Mouse (Mus musculus): ENCODE measurements at regions not wholly inside any gene's neighbourhood (a gene's known extent, or its start where the extent isn't known, plus 50 kb on each side); places are given as distances from the start of the nearest gene placed in this dataset.

DNA sequence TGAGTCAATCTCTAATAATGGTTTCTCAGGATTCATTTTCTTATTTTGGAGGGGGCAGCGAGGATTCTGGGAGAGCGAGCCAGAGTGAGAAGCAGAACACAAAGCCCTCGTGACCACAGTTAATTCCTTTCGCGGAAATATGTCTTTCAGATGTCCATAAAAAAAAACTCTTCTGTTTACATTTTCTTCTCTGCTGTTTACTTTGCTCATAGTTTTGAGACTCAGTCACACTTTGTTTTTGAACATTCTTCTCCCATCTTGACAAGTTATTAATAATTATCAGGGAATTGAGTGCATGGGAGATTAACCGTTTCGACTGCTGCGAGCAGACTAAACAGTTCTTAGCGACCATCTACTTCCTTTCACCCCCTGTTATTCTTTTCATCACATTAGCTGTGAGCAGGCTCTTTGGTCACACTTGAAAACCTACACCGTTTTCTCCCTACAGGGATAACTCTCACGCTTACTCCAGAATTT, 166.2 kb upstream of the Pbx1 start:
- TF ChIP-seq CTCF (IDR thresholded peaks at IDR 0.05 in 2 of 3, conservative IDR thresholded peaks at IDR 0.05 in 1 of 3; ENCODE audit: control insufficient read depth in 1 of 3, insufficient read depth in 1 of 3, low read depth in 2 of 3, low read length in 3 of 3, poor library complexity in 1 of 3, severe bottlenecking in 1 of 3) (no peak), SMC3 (IDR thresholded peaks at IDR 0.05; ENCODE audit: low read depth, low read length) (no peak), MYB (IDR thresholded peaks at IDR 0.05; ENCODE audit: low read depth, low read length) (no peak), UBTF (IDR thresholded peaks at IDR 0.05; ENCODE audit: borderline replicate concordance, insufficient read depth, low read depth, low read length) (no peak), ZMIZ1 (IDR thresholded peaks at IDR 0.05; ENCODE audit: low read depth, low read length) (no peak), NRF1 (IDR thresholded peaks at IDR 0.05; ENCODE audit: insufficient read depth, low read depth, low read length, poor library complexity, severe bottlenecking) (no peak), EP300 (IDR thresholded peaks at IDR 0.05; ENCODE audit: low read depth in 1 of 2, low read length in 2 of 2) (no peak), POLR2A (IDR thresholded peaks at IDR 0.05; ENCODE audit: control insufficient read depth in 1 of 2, insufficient read depth in 1 of 2, low read depth in 1 of 2, low read length in 2 of 2, poor library complexity in 1 of 2) (no peak), RCOR1 (IDR thresholded peaks at IDR 0.05; ENCODE audit: low read depth, low read length) (no peak), KAT2A (conservative IDR thresholded peaks at IDR 0.05; ENCODE audit: low read depth, low read length) (no peak), TCF12 (IDR thresholded peaks at IDR 0.05; ENCODE audit: low read depth, low read length) (no peak), CHD1 (IDR thresholded peaks at IDR 0.05; ENCODE audit: low read depth, low read length) (no peak)

All from MEL (cell line).